Mouse (Mus musculus): ENCODE measurements around the gene Chd3.

DNA sequence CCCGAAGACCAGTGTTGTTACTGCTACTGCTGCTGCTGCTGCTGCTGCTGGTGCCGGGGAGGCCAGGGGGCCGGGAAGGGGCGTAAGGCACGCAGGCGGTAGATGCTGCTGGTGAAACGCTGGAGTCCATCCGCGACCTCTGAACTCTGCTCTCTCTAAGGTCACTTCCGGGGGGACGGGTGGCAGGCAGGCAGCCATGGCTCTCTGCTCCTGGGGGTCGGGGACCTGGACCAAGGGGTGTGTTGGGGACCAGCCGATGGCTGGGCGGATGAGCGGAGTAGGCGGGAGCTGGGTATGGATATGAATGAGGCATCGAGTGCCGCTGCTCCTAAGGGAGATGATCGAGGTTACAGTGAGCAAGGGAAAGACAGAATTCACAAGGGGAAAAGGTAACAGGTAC is 37.1 kb upstream of the Chd3 start:
- no peak for TF ChIP-seq CTCF (IDR thresholded peaks at IDR 0.05; ENCODE audit: low read depth)
- no peak for TF ChIP-seq EP300 (IDR thresholded peaks at IDR 0.05; ENCODE audit: low read depth)

Measured in heart, postnatal 0 days (tissue).